Mouse (Mus musculus) frontal cortex, adult 2 months (tissue): ENCODE data around the gene Sycp3. TPM values are rescaled to one million over a fixed set of nuclear protein-coding genes. Genes with fewer than 3 reads are reported as not detected.
"Not testable (repeated sequence)": the region's sequence is repeated elsewhere in the genome, so short reads cannot be mapped to it uniquely, and the experiment has no call there.

Experiments used
- DNase-seq, 2 experiments: peaks; one replicate each; pipeline ENCODE4 v3.0.0; 2022; ENCODE audit warnings: low spot score in 1 of 2; ENCODE audit errors: extremely low spot score in 1 of 2
- polyA plus RNA-seq: library from polyadenylated mRNA; depleted of rRNA; stranded (reverse); fragments of >200 nt; gene quantifications from 2 replicates; pipeline ENCODE4 v1.2.3, GENCODE M21; 2012; rRNA removed

The Sycp3 gene
- polyA plus RNA-seq, 1 experiment: 0.30 TPM

DNA sequence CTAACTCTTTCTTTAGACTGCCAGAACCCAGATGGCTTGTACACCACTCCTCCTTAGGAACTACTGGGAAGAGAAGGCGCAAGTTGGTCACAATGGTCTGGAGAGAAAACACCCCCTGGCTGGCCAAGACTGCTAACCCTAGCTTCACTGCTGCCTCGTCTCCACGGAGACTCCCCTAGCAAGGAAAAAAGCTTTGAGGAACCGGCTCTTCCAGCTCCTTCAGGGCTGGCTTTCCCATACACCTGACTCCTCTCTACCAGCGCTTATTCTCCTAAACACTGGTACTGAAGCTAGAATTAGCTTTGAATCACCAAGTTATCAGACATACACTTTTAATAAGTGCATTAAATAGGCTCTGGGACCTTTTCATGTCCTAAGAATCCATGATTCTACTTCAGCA, 40.6 kb downstream of the Sycp3 start:
- no peak for DNase-seq

DNA sequence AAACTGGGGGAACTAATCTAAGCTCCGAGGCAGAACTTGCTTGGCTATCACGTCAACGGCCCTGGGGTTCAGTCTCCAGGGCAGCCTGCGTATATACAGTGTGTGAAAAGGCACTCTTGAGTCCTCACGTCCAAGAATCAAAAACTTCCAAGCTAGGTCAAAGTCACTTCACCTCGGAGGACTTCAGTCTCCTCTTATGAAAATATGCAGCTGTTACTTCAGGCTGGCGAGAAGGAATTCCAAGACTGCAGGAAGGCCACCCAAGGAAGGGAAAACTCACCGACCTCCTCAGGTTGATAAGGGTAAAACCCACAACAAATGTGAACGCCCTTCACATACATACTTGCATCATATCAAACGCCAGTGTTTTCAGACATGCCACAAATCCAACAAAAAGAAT, 42.0 kb downstream of the Sycp3 start:
- DNase-seq: no peak

DNA sequence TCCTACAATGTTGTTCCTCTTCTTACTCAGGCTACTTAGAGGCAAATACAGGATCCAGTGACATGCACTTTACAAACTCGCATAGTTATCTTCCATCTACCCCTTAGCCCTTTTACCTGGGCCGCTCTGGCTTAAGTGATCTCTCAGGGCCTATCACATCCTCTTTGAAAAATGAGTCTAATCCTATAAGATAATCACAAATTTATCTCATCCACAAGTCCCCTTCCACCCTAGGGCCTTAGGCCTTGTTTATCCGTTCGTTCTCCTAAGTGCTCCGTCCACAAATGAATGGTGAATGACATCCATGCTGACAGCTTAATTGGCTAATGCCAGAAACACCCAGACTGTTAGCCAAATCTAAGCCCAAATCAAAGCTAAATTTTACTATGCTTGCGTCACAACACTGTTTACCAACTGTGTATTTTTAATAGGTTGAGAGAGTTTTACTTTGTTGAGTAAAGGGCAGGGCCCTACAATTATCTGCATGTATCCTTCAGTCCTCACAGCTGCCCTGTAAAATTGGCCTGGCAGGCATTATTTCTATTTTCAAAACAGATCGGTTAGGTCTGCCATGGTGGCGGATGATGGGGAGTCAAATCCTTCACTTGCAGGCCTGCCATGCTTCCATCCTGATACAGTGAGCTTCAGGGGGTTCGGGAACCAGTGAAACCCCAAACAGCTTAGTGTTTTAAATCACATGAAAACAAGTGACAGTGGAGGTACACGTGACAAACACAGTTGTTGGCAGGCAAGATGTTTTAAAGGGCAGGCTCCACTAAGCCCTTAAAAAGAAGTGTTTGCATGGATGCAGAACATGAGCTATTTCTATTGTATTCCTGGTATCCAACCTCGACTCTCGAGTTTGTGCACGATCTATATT, 42.8 kb downstream of the Sycp3 start:
- DNase-seq: peak in 1 of 2 experiments; percentile 36

DNA sequence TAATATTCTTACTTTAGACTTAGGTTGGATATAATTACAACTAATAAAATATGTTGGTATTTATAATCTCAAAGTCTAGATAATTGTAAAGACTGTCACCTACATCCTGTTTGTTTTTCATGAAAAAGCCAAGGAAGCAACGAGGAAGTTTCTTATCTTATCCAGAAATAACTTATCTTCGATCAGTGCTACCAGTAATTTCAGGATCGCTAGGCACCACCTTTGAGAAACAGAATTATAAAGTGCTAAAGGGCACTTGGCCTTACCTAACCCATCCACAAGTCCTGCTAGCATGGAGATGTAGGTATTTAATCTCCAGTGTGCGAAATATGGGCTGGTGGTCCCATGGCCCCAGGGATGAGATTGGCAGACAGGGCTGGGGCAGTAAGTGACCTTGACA, 43.5 kb downstream of the Sycp3 start:
- no peak for DNase-seq

DNA sequence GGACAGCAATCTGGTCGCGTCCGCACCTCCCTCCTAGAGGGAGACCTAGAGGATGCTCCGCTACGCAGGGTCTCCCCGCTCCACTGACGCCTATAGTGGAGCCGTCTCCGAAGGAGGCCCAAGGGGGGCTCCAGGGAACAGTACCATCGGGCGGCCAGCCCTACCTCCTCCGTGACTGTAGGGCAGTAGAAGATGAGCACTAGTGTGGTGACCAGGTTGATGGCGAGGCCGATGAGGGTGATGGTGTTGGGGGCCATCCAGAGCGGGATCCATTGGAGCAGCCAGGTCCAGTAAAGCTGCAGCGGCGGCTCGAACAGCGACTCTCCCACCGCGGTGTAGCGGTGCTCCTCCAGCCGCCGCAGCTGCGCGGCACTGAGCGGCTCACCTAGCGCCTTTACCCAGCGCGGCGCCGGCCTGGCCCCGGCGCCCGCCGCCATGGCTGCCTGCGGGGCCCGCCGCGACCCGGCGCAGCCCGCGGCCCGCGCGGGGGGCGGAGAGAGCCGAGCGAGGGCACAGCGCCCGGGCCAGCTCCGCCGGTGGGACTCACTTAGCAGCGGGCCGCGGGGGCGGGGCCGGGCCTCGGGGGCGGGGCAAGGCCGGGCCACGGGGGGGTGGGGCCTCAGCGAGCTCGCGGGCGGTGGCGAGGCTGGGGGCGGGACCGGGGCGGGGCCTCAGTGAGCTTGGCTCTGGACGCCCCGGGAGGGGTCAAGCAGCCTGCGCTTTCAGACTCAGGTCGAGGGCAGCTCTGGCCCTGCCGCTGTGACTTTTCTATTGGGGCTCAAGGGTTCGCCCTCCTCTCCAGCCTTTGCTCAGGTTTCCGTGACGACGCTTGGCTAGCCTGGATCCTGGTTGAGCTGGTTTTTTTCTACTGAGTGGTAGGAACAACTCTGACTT, 44.3 kb downstream of the Sycp3 start, which contains the start of gene Chpt1:
Gene Chpt1 (minus strand): TSS at position 653 of the 894 bp plus-strand sequence.
- peak; percentile 41 to 73 for DNase-seq

DNA sequence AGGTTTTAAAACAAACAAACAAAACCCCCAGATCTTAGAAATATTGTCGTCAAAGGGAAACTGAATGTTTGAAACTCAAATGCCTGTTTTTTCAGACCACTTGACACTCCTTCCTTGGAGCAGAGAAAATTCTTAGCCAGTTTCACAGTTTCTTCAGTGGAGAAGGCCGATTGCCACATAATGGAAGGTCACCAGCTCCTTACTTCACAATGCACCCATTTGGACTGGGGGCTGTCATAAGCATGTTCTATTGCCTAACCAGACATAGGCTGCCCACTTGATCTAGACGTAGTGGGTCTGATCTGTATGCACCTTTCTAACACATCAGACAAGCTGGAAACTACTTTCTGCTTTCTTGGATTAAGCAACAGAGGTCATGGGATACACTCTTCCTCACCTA, 45.1 kb downstream of the Sycp3 start:
- DNase-seq: no peak

DNA sequence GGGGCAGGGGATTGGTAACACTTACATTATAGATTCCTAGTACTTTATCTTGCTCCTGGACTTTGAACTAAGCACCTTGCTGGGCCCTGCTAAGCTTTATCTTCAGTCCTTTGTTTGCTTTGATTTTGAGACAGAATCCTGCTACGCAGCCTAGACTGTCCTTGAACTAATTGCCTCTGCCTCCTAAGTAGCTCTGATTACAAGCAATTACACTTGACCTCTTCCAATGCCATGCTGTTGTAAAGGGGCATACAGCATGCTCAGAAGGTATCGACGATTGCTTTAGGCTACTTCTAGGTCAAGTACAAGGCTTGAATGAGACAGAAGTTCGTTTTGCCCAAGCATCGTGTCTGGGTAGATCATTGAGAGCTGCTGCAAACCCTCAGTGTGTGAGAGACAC, 45.9 kb downstream of the Sycp3 start:
- no peak for DNase-seq

DNA sequence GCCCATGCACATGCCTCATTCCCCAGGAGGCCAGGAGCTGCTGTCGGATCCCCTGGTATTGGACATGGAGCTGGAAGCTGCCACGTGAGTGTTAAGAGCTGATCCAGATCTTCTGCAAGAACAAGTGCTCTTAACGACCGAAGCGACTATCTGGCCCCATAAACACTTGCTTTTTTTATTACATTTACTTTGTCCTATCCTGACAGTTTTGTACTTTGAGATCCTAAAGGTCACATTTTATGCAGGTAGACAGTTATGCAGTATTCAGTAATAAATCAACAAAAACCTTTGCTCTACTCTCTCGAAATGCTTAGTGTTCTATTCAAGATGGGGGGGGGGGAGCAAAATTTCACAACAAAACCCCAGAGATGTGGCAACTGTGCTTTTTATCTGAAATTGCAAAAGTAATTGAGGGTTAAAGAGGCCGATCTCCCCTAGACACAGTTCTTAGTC, 48.3 kb downstream of the Sycp3 start:
- no peak for DNase-seq

DNA sequence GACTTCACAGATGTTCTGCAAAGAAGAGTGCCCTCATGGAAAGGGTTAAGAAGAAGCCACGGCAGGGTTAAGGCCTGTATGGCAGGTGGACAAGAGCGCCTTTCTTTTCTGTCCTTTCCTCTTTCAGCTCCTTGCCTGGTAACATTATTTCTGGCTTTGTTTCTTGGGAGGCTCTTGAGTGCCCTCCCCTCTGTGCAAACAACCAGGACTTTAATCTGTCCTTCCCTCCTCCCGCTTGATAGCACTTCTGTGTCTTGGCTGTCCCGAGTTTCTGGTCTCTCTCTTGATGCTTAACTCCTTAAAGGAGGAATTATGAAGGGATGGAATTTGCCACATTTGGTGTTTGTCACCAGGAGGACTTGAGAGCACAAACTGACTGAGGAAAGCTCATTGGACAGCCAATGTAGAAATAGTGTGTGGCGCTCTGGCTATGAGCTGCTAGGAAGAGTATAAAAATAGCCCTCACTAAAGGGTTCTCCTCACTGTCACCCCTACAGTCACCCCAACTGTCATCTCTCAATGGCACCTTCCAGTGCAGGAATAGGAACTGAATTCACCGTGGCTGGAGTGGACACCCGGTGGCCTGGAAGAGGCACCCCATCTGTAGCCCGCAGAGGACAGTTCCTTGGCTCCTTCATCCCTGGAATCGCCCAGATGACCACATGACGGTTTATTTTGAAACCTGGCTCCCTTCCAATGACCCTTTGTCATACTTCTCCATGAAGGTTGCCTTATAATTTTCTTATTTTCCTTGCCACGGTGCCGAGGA, 51.3 kb downstream of the Sycp3 start:
- DNase-seq: no peak

DNA sequence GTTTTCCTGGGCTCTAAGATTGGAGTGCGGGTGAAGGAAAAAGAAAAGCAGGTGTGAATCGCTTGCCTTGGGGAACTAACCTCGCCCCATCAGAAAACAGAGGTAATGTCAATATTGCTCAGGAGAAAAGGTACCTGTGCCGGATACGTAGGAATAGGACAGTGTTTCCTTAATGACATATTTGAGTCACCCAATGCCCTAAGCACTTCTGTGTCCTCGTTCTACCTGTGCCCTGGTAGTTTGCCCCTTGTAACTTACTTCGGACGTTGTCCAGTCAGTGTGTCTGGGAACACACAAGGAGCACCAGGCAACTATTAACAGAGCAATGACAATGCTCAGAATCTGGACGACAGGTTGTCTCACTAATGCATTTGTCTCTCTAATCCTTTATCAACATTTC, 52.0 kb downstream of the Sycp3 start:
- DNase-seq: no peak

DNA sequence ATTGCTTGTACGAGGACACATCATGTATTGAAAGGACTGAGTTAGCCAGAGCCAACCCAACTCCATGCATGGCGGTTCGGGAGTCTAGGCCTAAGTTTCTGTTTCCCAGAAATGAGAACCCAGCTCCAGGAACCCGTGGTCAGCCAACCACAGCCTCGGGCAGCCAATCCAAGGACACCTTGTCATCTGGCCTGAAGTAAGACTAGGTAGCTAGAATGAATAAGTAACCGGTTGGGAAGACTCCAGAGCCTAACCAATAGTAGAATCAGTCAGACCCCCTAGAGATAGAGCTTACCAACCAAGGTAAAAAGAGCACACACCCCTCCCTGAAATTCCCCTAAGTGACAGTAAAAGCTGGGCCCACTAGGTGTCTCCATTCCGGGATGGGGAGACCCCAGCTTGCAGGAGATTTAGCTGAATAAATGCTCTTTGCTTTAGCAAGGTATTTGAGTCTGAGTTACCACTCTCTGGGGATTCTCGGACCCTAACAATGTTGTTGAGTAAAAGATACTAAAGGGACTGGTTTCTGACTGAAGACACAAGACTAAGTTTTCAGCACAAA, 54.3 kb downstream of the Sycp3 start:
- no peak for DNase-seq

DNA sequence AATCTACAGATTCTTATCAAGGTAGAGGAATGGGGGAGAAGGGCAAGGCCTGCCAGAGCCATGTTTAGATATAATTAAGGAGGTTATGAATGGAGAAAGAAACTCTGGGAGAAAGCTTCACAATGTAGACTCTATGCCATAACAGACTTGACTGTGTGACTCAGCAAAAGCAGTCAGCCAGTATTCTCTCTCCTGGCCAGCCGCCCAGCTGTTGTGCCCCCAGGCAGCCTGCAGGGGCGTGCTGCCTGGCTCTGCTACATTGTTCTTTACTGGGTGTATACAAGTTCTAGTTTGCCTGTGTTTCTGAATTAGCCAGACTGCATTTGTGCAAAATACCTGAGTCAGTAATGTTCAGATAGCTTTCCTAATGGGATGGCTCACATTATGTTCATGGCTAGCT, 55.1 kb downstream of the Sycp3 start:
- peak; percentile 12 to 59 for DNase-seq

DNA sequence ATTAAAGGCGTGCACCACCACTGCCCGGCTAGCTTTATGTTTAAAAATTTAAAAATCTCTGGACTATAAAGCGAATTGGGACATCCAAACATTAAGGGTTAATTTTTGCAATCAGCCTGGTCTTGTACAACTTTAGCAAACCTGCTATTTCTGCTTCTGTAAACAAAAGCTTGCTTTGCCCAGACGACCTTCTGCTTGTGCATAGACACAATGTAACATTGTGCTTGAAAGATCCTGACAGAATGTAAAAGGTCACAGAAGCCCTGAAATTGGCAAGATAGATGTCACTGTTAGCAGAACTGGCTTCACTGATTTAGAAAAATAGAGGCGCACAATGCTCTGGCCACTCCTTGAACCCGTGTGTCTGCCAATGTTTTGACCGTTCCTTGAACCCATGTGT, 55.7 kb downstream of the Sycp3 start:
- not testable (repeated sequence) for DNase-seq

DNA sequence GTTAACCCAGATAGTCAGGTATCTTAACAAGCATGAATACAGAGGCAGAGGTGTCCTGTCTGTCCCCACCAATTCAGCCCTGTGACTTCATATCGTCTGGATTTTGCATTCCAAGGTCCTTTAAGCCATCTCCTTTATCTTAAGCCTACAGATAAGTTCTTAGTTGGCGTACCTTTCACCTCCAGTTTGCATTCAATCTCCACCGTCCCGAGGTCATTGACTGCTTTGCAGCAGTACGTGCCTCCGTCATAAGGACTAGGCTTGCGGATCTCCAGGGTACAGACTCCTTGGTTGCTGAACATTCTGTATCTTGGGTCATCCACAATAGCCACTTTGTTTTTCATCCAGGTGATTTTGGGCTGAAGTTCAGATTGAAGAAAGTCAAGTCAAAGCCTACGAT, 63.4 kb downstream of the Sycp3 start:
- DNase-seq: no peak

Other genes starting within 250 kb of the Sycp3 start
- 1.4 and 1.7 TPM in 2 replicates for gene Dram1, start 80.5 kb upstream of the Sycp3 start, polyA plus RNA-seq
- 34.6 and 36.8 TPM in 2 replicates for gene Gnptab, start 80.4 kb upstream of the Sycp3 start, polyA plus RNA-seq
- gene Chpt1, start 44.5 kb downstream of the Sycp3 start, polyA plus RNA-seq: 25.9 and 29.0 TPM in 2 replicates
- gene Mybpc1, start 145.6 kb downstream of the Sycp3 start, polyA plus RNA-seq: 12.3 and 13.3 TPM in 2 replicates
- gene Spic, start 225.4 kb downstream of the Sycp3 start, polyA plus RNA-seq: not detected in 2 replicates